Mouse (Mus musculus): ENCODE data around the gene Rps6ka5. TPM values are rescaled to one million over a fixed set of nuclear protein-coding genes. Genes with fewer than 3 reads are reported as not detected.

Gene Rps6ka5
- total and polyA plus RNA-seq, 3 experiments = 0.92 to 3.3 TPM; not detected in 1

- no peaks in the 10 kb centered on the region for H3K79me2 ChIP-seq (ENCODE audit: control insufficient read depth, insufficient read depth, low read length, poor library complexity)
- H3K4me3 ChIP-seq (ENCODE audit: control insufficient read depth in 1 of 2, insufficient read depth in 1 of 2, low read depth in 2 of 2, low read length in 2 of 2) = no peak overlapping the region
- no peak overlapping the region for H3K9ac ChIP-seq (ENCODE audit: control insufficient read depth, low read depth, low read length, poor library complexity, severe bottlenecking)
- H3K4me1 ChIP-seq (ENCODE audit: control insufficient read depth in 1 of 2, insufficient read depth in 2 of 2, low read length in 2 of 2) = peaks cover 0 to 37% of the 10 kb centered on the region in 2 experiments; a peak in 2 of 4 replicates
- DNase-seq (ENCODE audit: low read depth, low spot score) = no peak
- H3K36me3 ChIP-seq (ENCODE audit: control insufficient read depth in 1 of 2, insufficient read depth in 2 of 2, low read length in 2 of 2) = peaks cover 0 to 17% of the 10 kb centered on the region in 2 experiments; a peak in 2 of 4 replicates
- no peaks in the 10 kb centered on the region for H3K9me3 ChIP-seq (replicated peaks; ENCODE audit: insufficient read depth, low read length)
- TF ChIP-seq TCF12 (IDR thresholded peaks at IDR 0.05; ENCODE audit: low read depth, low read length) = no peak
- TF ChIP-seq MYC (IDR thresholded peaks at IDR 0.05; ENCODE audit: low read depth, low read length) = no peak
- TF ChIP-seq USF2 (IDR thresholded peaks at IDR 0.05; ENCODE audit: borderline replicate concordance in 1 of 2, insufficient read depth in 1 of 2, low read depth in 1 of 2, low read length in 2 of 2) = no peak
- no peak for TF ChIP-seq ETS1 (IDR thresholded peaks at IDR 0.05; ENCODE audit: low read depth, low read length)
- no peak for TF ChIP-seq TAL1 (IDR thresholded peaks at IDR 0.05; ENCODE audit: low read length)
- no peak for TF ChIP-seq MAZ (IDR thresholded peaks at IDR 0.05; ENCODE audit: low read depth, low read length)
- TF ChIP-seq CHD1 (IDR thresholded peaks at IDR 0.05; ENCODE audit: low read depth, low read length) = no peak
- no peak for TF ChIP-seq ZMIZ1 (IDR thresholded peaks at IDR 0.05; ENCODE audit: low read depth, low read length)
- no peak for TF ChIP-seq MXI1 (IDR thresholded peaks at IDR 0.05; ENCODE audit: low read depth, low read length)
- TF ChIP-seq ELF1 (IDR thresholded peaks at IDR 0.05; ENCODE audit: low read depth, low read length) = no peak
- TF ChIP-seq ZNF384 (IDR thresholded peaks at IDR 0.05; ENCODE audit: low read depth, low read length) = no peak
- TF ChIP-seq GATA1 (IDR thresholded peaks at IDR 0.05; ENCODE audit: low read depth, low read length) = no peak
- no peak for TF ChIP-seq HCFC1 (IDR thresholded peaks at IDR 0.05; ENCODE audit: low read depth, low read length)
- no peak for TF ChIP-seq CHD2 (IDR thresholded peaks at IDR 0.05; ENCODE audit: low read length)
- no peak for TF ChIP-seq USF1 (IDR thresholded peaks at IDR 0.05; ENCODE audit: low read depth, low read length)
- no peak for TF ChIP-seq POLR2AphosphoS2 (IDR thresholded peaks at IDR 0.05; ENCODE audit: low read length)
- no peak for TF ChIP-seq E2F4 (IDR thresholded peaks at IDR 0.05; ENCODE audit: borderline replicate concordance, low read depth, low read length)
- H3K27me3 ChIP-seq (ENCODE audit: control insufficient read depth in 1 of 2, insufficient read depth in 2 of 2, low read length in 2 of 2) = no peaks in the 10 kb centered on the region
- peak overlapping the region; percentile 22; the same call in 1 of the 2 replicates for H3K27ac ChIP-seq (ENCODE audit: control insufficient read depth, low read depth, low read length)
These were observed 197.1 kb downstream of the Rps6ka5 start for GRCm38 (mm10) chr12:100529651-100530050.

- H3K27ac ChIP-seq (ENCODE audit: control insufficient read depth, low read depth, low read length) = peak overlapping the region; percentile 22; the same call in 1 of the 2 replicates
- no peaks in the 10 kb centered on the region for H3K27me3 ChIP-seq (ENCODE audit: control insufficient read depth in 1 of 2, insufficient read depth in 2 of 2, low read length in 2 of 2)
- no peaks in the 10 kb centered on the region for H3K9me3 ChIP-seq (replicated peaks; ENCODE audit: insufficient read depth, low read length)
- peaks cover 0 to 37% of the 10 kb centered on the region in 2 experiments; a peak in 2 of 4 replicates for H3K4me1 ChIP-seq (ENCODE audit: control insufficient read depth in 1 of 2, insufficient read depth in 2 of 2, low read length in 2 of 2)
- peak; percentile 65 for DNase-seq (ENCODE audit: low read depth, low spot score)
- no peaks in the 10 kb centered on the region for H3K79me2 ChIP-seq (ENCODE audit: control insufficient read depth, insufficient read depth, low read length, poor library complexity)
- H3K4me3 ChIP-seq (ENCODE audit: control insufficient read depth in 1 of 2, insufficient read depth in 1 of 2, low read depth in 2 of 2, low read length in 2 of 2) = no peak overlapping the region
- TF ChIP-seq MAX (IDR thresholded peaks at IDR 0.05; ENCODE audit: low read length) (peak; percentile 83), MYC (IDR thresholded peaks at IDR 0.05; ENCODE audit: low read depth, low read length) (no peak), USF1 (IDR thresholded peaks at IDR 0.05; ENCODE audit: low read depth, low read length) (peak; percentile 93), USF2 (IDR thresholded peaks at IDR 0.05; ENCODE audit: borderline replicate concordance in 1 of 2, insufficient read depth in 1 of 2, low read depth in 1 of 2, low read length in 2 of 2) (peak in 1 of 2 experiments; percentile 72; a peak in 2 of 4 replicates)
- no peak overlapping the region for H3K9ac ChIP-seq (ENCODE audit: control insufficient read depth, low read depth, low read length, poor library complexity, severe bottlenecking)
- peaks cover 0 to 17% of the 10 kb centered on the region in 2 experiments; a peak in 2 of 4 replicates for H3K36me3 ChIP-seq (ENCODE audit: control insufficient read depth in 1 of 2, insufficient read depth in 2 of 2, low read length in 2 of 2)
These were observed 197.6 kb downstream of the Rps6ka5 start for GRCm38 (mm10) chr12:100529172-100529571.

All from MEL (cell line).